In genomic region chr17:29267931-29268681, GRCm38 (mm10) we compare ENCODE assay signal across 8 mouse cellular contexts. TPM values are rescaled to one million over a fixed set of nuclear protein-coding genes. Genes with fewer than 3 reads are reported as not detected.
DNase-seq lines count a peak whose midpoint lies in the region; ATAC-seq and TF ChIP-seq lines count a peak whose summit lies in the region.

No protein-coding gene starts in this region.

- H3K36me3 ChIP-seq in forebrain, embryonic 12.5 days (replicated peaks): no peaks in the 10 kb centered on the region
- H3K36me3 ChIP-seq in midbrain, postnatal 0 days (ENCODE audit: insufficient read depth, low read length): no peaks in the 10 kb centered on the region

- WGBS in forebrain, embryonic 12.5 days: 66% methylated on average over 6 of the region's 6 CpGs
- WGBS in midbrain, postnatal 0 days: 57% methylated on average over 6 of the region's 6 CpGs

- peak overlapping the region; percentile 88 for H3K9ac ChIP-seq in forebrain, embryonic 12.5 days
- no peak overlapping the region; the same call in 1 of the 2 replicates for H3K9ac ChIP-seq in midbrain, postnatal 0 days (replicated peaks; ENCODE audit: low read length, poor library complexity, severe bottlenecking)

- ATAC-seq in forebrain, embryonic 12.5 days (ENCODE audit: low FRiP score): peak; percentile 39
- peak; percentile 24; the same call in 1 of the 2 replicates for ATAC-seq in midbrain, postnatal 0 days (ENCODE audit: low FRiP score)

- TF ChIP-seq CTCF in midbrain, postnatal 0 days (IDR thresholded peaks at IDR 0.05): no peak

- H3K4me3 ChIP-seq in forebrain, embryonic 12.5 days (replicated peaks): peak overlapping the region; percentile 92
- peak overlapping the region; percentile 93 for H3K4me3 ChIP-seq in midbrain, postnatal 0 days (ENCODE audit: low read depth, low read length)

- peak; percentile 38 for DNase-seq in kidney, adult 11 months
- no peak for DNase-seq in kidney, adult 18-20 months
- DNase-seq in kidney, postnatal 14 days: peak; percentile 44
- no peak for DNase-seq in midbrain, postnatal 0 days (ENCODE audit: low spot score)
- no peak for DNase-seq in layer of hippocampus, postnatal 14 days (ENCODE audit: low spot score in 2 of 2)
- DNase-seq in gastrocnemius, postnatal 4 days (ENCODE audit: low spot score in 2 of 2): no peak
- no peak for DNase-seq in adrenal gland, adult 2 months

- H3K4me2 ChIP-seq in forebrain, embryonic 12.5 days: peak overlapping the region; percentile 72
- peak overlapping the region; percentile 69 for H3K4me2 ChIP-seq in midbrain, postnatal 0 days (ENCODE audit: low read depth, low read length, poor library complexity, severe bottlenecking)

- peaks cover 28% of the 10 kb centered on the region for H3K4me1 ChIP-seq in forebrain, embryonic 12.5 days
- peaks cover 9% of the 10 kb centered on the region; the same call in 1 of the 2 replicates for H3K4me1 ChIP-seq in midbrain, postnatal 0 days (ENCODE audit: insufficient read depth, low read length)

- H3K27ac ChIP-seq in forebrain, embryonic 12.5 days: peak overlapping the region; percentile 82; the same call in 1 of the 2 replicates
- 0 out of 2 replicates have a peak overlapping the region, but pooled peaks have one; percentile 38 for H3K27ac ChIP-seq in midbrain, postnatal 0 days (ENCODE audit: low read depth, low read length)

- H3K9me3 ChIP-seq in forebrain, embryonic 12.5 days: no peaks in the 10 kb centered on the region
- H3K9me3 ChIP-seq in midbrain, postnatal 0 days (ENCODE audit: low read length): no peaks in the 10 kb centered on the region

- H3K27me3 ChIP-seq in forebrain, embryonic 12.5 days: no peaks in the 10 kb centered on the region
- H3K27me3 ChIP-seq in midbrain, postnatal 0 days (ENCODE audit: insufficient read depth, low read length): no peaks in the 10 kb centered on the region

RNA-seq across cellular contexts. Expression of gene BC004004, which starts 0.5 kb away (rescaled TPM):
- 65.0 and 65.2 TPM in 2 replicates for polyA plus RNA-seq in forebrain, embryonic 12.5 days (2016; fragmentation: Nextera tagmentation; extraction: Ambion mirVana)
- total RNA-seq in midbrain, postnatal 0 days (2014; rRNA removed): 120 and 128 TPM in 2 replicates
- 146 and 152 TPM in 2 replicates for polyA plus RNA-seq in midbrain, postnatal 0 days (2015; fragmentation: Nextera tagmentation; extraction: Ambion mirVana)
- total RNA-seq in layer of hippocampus, postnatal 14 days (2021): 10 to 100 TPM; 88.1 to 93.8 TPM
- total RNA-seq in gastrocnemius, postnatal 4 days (2021): 100 to 1,000 TPM in 1 of 2 experiments, 10 to 100 TPM in 1; 98.5 to 101 TPM
- total RNA-seq in adrenal gland, adult 2 months (2021): 100 to 1,000 TPM; 146 to 151 TPM
- polyA plus RNA-seq in adrenal gland, adult 2 months (2012; rRNA removed): 49.7 and 54.1 TPM in 2 replicates

RNA-seq across cellular contexts. Expression of gene Ppil1, which starts 4.1 kb away (rescaled TPM):
- polyA plus RNA-seq in forebrain, embryonic 12.5 days (2016; fragmentation: Nextera tagmentation; extraction: Ambion mirVana): 139 and 142 TPM in 2 replicates
- 70.3 and 77.9 TPM in 2 replicates for total RNA-seq in midbrain, postnatal 0 days (2014; rRNA removed)
- 95.7 and 103 TPM in 2 replicates for polyA plus RNA-seq in midbrain, postnatal 0 days (2015; fragmentation: Nextera tagmentation; extraction: Ambion mirVana)
- total RNA-seq in layer of hippocampus, postnatal 14 days (2021): 10 to 100 TPM; 17.3 to 18.1 TPM
- 10 to 100 TPM; 22.1 to 22.8 TPM for total RNA-seq in gastrocnemius, postnatal 4 days (2021)
- total RNA-seq in adrenal gland, adult 2 months (2021): 10 to 100 TPM; 19.7 to 28.0 TPM
- polyA plus RNA-seq in adrenal gland, adult 2 months (2012; rRNA removed): 24.6 and 26.2 TPM in 2 replicates

RNA-seq across cellular contexts. Expression of gene Cpne5, which starts 30.1 kb away (rescaled TPM):
- polyA plus RNA-seq in forebrain, embryonic 12.5 days (2016; fragmentation: Nextera tagmentation; extraction: Ambion mirVana): 9.9 and 10.7 TPM in 2 replicates
- 85.1 and 86.5 TPM in 2 replicates for total RNA-seq in midbrain, postnatal 0 days (2014; rRNA removed)
- polyA plus RNA-seq in midbrain, postnatal 0 days (2015; fragmentation: Nextera tagmentation; extraction: Ambion mirVana): 88.9 and 90.2 TPM in 2 replicates
- 10 to 100 TPM; 42.5 to 48.4 TPM for total RNA-seq in layer of hippocampus, postnatal 14 days (2021)
- total RNA-seq in gastrocnemius, postnatal 4 days (2021): 1 to 10 TPM in 1 of 2 experiments, under 1 TPM in 1; 0.69 to 1.1 TPM
- total RNA-seq in adrenal gland, adult 2 months (2021): under 1 TPM; 0.38 to 0.75 TPM
- polyA plus RNA-seq in adrenal gland, adult 2 months (2012; rRNA removed): 1.4 and 1.7 TPM in 2 replicates

RNA-seq across cellular contexts. Expression of gene Pi16, which starts 49.4 kb away (rescaled TPM):
- 1.8 and 2.2 TPM in 2 replicates for polyA plus RNA-seq in forebrain, embryonic 12.5 days (2016; fragmentation: Nextera tagmentation; extraction: Ambion mirVana)
- 4.3 and 4.6 TPM in 2 replicates for total RNA-seq in midbrain, postnatal 0 days (2014; rRNA removed)
- polyA plus RNA-seq in midbrain, postnatal 0 days (2015; fragmentation: Nextera tagmentation; extraction: Ambion mirVana): 3.3 and 4.0 TPM in 2 replicates
- total RNA-seq in layer of hippocampus, postnatal 14 days (2021): 1 to 10 TPM; 1.6 to 1.9 TPM
- 10 to 100 TPM; 50.3 to 54.5 TPM for total RNA-seq in gastrocnemius, postnatal 4 days (2021)
- total RNA-seq in adrenal gland, adult 2 months (2021): 10 to 100 TPM; 23.1 to 35.5 TPM
- polyA plus RNA-seq in adrenal gland, adult 2 months (2012; rRNA removed): 21.5 and 29.9 TPM in 2 replicates

Comparison
In these comparisons a context has a peak if more than half of its experiments do, and no peak if none do; other contexts are left out.
1. DNase-seq: peak in kidney, adult 11 months (single experiment) and kidney, postnatal 14 days (single experiment); none in kidney, adult 18-20 months (single experiment), midbrain, postnatal 0 days (single experiment), layer of hippocampus, postnatal 14 days (0 of 2), gastrocnemius, postnatal 4 days (0 of 2) and adrenal gland, adult 2 months (single experiment).
2. RNA of gene Cpne5, which starts 30.1 kb away (total RNA-seq): 85.1 to 86.5 TPM in midbrain, postnatal 0 days and 42.5 to 48.4 TPM in layer of hippocampus, postnatal 14 days; 0.69 to 1.1 TPM in gastrocnemius, postnatal 4 days and 0.38 to 0.75 TPM in adrenal gland, adult 2 months; every median in the first group is over 10 times any median in the second.